Mouse (Mus musculus) spleen, postnatal 10 days (tissue): ENCODE results near the gene Trmt11.
"Not testable (repeated sequence)": the region's sequence is repeated elsewhere in the genome, so short reads cannot be mapped to it uniquely, and the experiment has no call there.

Experiments
- DNase-seq, 2 experiments: peaks; one replicate each; pipeline ENCODE4 v3.0.0; 2021 to 2022; ENCODE audit warnings: low spot score in 2 of 2

Gene Trmt11

DNA sequence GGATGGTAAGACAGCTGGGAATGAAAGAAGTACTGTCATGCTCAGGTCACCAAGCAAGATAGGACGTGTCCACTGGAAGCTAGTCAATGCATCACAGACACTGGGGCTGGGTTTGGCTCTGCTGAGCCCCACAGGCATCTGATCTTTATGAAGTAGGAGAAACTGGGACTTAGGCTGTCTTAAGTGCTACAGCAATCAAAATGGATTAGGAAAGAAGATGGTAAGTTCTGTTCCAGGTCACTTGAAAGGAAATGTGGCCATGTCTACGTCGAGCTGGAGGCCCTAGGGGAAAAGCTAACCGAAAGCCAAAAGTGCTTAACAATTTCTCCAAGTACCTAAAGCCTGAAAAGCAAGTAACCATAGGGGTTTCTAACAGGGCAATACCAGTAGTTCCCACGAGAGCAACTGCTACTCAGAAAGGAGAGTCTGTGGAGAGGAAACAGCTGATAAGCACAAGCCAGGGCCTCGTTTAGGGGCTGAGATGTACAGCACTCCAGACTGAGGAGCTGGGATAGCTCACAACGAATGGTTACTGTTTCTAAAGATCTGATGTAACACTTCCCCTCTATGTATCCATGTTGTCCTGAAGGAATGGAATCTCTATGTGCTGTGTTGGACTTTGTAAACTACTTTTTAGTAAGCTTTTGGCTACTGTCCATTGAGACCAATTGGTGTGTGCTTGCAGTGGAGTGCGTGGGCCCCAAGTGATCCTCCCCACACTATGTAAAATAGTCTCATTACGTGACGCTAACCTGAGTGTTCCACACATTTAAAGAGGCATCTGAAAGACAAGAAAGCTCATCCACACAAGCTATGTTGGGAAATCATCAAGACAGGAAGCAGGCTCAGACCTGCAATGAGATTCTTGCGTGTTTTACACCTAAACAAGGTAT is 44.6 kb downstream of the Trmt11 start:
- DNase-seq, result no peak

DNA sequence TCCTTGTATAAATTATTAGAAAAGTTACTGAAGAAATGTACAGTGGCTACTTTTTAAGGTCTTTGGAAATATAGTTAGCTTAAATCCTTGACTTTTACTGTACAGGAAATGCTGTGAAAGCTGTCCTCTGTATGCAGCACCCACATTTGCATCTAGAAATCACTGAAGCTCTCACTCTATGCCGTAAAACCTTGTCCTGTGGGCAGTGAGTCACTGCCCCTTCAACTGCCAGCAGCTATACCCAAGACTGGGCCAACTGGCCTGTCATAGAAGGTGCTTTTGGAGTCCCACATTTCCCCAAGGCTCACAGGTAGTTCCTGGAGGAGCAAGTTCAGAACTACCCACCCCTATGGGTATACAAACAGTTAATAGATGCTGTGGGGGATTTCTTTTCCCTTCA is 48.2 kb downstream of the Trmt11 start:
- DNase-seq, result no peak

DNA sequence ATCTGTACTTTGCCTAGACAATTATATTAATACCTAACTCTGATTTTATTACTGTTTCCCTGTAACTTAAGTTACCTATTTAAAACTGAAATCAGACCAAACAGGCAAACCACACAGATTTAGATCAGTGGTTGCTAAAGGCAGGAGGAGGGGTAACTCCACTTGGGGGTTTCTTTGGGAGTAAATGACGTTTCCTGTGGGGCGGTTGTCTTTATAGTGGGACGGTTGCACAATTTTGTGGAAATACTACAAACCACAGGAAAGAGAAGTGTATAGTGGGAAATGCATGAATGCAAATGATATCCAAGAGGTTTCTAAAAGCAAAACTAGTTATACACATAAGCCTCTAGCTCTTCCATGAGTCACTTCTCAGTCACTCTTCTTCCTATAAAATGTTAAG is 50.6 kb downstream of the Trmt11 start:
- no peak for DNase-seq

DNA sequence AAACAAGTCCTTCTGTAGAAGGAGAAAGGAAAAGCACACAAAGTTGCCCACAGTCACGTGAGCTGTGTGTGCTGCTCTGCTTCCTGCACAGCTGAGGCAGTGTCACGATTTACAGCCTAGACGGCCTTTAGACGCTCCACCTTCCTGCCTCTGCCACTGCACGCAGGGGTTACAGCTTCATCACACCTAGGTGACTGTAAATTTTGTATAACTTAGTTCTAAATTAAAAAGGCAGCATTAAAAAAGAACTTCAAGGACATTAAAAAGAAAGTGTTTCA is 62.1 kb downstream of the Trmt11 start:
- no peak for DNase-seq

DNA sequence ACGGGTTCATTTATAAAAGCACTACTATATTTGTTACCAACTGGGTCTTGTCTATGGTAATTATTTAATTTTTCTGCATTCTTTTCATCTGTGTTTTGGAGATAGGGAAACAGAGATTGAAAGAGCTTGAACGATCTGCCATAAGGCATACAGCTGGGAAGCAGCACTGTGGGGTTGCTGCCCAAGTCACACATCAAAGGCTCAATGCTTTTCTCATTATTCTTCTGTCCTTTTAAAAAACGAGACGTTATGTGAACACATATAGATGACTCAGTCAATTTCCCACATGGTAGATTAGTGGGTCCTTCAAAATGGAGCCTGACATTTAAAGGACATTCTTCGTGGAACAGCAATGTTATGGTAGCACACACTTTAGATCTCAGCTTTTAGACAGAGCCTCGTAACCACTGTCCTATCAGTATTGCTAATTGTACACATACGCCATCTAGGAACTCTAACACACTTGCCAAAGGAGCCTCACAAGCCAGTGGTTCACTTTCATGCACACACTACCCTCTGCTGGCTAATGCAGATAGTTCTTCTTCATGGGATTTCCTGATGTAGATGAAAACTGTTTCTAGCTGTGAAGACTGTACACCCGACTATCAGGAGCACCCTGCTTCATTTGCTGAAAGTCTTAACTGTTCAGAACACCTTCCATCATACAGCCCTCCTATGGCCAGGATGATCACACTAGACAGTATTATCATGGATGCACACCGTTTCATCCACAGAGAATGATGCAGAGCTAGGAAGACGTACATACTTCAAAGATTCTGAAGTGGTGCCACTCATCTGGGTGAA is 62.6 kb downstream of the Trmt11 start:
- DNase-seq, result no peak

DNA sequence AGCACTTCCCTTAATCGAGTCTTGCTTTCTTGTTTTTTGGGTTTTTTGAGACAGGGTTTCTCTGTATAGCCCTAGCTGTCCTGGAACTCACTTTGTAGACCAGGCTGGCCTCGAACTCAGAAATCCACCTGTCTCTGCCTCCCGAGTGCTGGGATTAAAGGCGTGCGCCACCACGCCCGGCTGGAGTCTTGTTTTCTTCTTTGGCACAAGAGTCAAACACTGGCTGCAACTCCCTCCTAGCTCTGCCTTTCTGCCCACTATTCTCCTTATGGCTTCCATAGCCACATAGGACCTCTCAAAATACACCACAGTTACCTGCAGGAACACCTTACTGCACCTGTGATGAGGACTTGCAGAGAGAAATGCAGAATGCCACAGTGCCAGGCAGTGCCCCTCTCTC is 64.6 kb downstream of the Trmt11 start:
- DNase-seq, result not testable (repeated sequence)

DNA sequence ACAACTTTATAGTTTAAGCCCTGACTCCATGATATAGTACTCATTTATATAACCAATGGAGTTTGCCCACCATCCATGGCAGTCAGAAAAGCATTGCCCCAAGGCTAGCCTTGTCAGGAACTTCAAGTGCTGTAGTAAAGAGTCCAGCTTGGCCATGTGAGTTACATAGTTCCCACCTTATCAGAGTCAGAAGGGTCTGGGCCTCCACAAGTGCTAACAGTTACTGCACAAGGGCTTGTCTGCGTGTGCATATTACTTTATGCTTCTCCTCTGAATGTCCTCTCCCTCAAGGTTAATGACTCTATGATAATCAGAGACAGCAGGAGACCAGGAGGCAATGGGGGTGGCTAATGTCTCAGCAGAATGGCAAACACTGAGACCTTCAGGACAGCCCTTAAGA is 73.4 kb downstream of the Trmt11 start:
- DNase-seq, result no peak

DNA sequence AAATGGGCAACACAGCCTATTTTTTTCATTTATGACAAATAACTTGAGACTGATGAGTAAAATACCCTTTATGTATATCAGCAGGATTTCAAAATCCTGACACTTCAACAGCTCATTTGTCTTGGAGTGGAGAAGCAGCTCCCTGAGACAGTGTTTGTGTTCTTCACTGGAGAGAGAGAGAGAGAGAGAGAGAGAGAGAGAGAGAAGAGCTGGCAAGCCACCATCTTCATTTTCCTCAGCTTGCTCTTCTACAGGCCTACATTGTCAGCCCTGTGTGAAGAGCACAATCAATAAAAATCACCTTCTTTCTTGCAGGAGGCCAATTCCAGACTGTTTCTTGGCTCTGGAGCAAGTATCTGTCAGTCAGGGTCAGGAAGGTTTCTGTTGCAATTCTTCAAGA is 78.8 kb downstream of the Trmt11 start:
- DNase-seq, result no peak

DNA sequence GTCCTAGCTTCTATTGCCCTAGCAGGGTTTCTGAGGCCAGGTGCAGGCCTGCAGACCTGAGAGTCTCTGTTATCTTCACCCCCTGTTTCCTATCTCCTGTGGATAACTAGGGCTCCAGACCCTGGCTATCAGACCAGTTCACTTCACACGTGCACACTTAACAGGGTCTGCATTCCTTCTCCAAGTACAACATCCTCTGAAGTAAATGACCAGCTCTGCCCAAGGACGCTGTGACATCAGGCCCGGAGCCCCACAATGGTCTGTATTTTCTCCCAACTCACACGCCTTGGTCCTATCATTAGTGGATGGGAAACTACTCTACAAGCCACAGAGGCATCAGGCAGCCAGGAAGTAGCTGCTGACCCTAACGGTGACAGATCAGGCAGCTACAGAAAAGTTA is 81.4 kb downstream of the Trmt11 start:
- DNase-seq, result no peak

DNA sequence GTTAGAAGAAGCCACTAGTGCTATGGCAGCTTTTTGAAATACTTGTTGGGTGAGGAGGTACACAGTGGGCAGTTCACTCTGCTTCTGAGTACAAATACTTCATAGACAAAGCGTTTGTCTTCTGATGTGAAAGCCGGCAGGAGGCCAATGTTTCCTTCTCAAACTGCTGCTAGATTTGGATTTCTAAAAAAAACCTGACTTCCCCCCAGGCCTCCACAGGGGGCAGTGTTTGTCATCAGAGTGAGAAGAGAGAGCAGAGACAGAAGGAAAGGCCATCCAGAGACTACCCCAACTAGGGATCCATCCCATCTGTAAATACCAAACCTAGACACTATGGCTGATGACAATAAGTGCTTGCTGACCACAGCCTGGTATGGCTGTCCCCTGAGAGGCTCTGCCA is 83.3 kb downstream of the Trmt11 start:
- DNase-seq, result no peak

DNA sequence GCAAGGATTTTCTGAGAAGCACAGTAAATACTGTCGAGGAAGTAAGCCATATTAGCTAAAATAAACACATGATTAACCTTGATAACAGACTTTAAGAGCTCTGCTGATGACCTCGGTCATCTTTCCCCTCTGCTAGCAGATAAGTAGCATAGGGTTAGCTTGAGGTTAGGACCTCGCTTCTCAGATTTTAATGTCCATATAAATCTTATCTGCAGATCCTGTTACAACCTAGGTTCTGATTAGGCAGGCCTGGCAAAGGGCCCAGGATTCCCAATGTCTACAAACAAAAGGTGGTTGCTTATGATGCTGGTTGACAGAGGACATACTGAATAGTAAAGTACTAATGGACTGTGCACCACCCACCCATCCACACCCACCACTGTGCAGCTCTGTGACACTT is 83.8 kb downstream of the Trmt11 start:
- DNase-seq, result no peak

DNA sequence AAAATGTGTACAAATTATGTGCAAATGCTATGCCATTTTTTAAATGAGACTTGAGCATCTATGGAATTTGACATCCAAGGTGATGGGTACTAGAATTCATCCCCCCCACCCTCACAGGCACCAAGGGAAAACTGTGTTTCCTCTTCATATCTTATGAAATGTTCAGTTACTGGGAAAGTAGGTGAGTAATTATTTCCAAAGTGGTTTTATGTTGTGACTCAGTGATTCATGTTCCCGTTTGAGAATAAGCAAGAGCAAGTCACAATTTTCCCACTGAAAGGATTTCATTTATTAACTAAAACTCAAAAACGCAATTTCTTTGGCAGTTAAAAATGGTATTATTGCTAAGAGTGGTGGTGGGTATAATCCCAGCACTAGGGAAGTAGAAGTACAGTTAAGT is 95.8 kb downstream of the Trmt11 start:
- DNase-seq, result no peak

DNA sequence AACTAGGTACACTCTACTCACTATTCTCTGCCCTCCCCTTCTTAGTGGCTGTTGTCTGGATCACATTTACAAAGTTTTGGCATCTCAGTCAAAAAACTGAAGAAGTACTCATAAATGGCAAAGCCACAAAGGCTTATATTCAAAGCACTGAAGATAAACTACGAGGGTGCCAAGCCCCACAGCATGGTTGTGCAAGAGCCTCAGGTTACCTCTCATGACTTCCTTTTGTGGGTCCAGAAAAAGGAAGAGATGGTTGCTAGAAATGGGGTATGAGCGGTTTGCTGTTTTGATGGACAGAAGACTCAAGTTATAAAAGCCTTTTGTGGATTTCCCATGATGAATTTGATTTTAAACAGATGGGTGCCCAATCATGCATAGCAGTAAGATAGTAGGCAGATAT is 97.4 kb downstream of the Trmt11 start:
- DNase-seq, result no peak

DNA sequence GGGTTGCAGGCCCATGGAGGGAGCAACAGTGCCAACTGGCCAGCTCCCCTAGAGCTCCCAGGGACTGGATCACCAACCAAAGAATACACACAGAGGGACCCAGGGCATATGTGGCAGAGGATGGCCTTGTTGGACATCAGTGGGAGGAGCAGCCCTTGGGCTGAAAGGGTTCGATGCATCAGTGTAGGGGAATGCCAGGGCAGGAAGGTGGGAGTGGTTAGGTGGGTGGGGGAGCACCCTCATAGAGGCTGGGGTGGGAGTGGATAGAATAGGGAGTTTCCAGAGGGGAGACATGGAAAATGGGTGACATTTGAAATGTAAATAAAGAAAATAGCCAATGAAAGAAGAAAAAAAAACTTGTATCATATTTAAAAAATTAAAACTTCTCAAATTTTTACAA is 97.8 kb downstream of the Trmt11 start:
- no peak for DNase-seq

DNA sequence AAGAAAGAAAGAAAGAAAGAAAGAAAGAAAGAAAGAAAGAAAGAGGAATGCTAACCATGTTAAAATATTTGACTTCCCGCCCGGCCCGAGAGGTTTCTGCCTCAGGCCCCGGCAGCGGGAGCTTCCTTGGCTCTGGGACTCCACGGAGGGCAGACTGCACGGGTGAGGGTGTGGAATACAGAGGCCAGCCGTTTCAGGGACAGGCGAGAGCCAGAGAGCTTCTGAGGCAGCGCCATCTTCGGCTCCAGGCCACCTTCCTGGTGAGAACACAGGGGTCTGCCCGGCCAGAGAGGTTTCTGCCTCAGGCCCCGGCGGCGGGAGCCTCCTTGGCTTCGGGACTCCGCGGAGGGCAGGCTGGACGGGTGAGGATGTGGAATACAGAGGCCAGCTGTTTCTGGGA is 102.3 kb downstream of the Trmt11 start:
- not testable (repeated sequence) for DNase-seq
